Comparison of ENCODE assay signal across 8 mouse cellular contexts in the genomic region with DNA sequence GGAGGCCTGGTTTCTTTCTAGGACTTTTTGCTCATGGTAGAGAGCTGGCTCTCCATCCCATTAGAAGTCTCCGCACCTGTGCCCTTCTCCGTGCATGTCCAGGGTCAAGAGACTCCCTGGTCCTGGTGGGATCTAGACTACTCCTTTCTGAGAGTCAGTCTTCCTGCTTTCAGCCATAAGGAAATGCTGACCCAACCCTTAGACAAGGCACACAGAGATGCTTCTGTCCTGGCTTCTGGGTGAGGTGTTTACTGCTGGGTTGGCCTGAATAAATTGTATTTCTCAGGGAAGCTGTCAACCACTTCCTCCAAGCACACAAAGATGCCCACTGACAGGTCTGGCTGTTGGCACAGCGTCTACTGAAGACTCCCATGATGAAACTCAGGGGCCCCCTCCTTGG. TPM values are rescaled to one million over a fixed set of nuclear protein-coding genes. Genes with fewer than 3 reads are reported as not detected.
DNase-seq lines count a peak whose midpoint lies in the region; TF ChIP-seq lines count a peak whose summit lies in the region.

Gene St6galnac6, plus strand, starts transcription at position 301 of the 400 bp plus-strand sequence.

- TF ChIP-seq CTCF in layer of hippocampus, adult 2 months (conservative IDR thresholded peaks at IDR 0.05) = no peak

- H3K4me3 ChIP-seq in layer of hippocampus, adult 2 months = no peak within 1 kb of the TSS

- DNase-seq in layer of hippocampus, adult 2 months (ENCODE audit: low spot score in 2 of 2) = no peak
- DNase-seq in layer of hippocampus, adult 11-12 months (ENCODE audit: low spot score) = no peak
- no peak for DNase-seq in adrenal gland, postnatal 14 days
- DNase-seq in gastrocnemius, postnatal 25 days = no peak
- no peak for DNase-seq in layer of hippocampus, postnatal 36 days
- DNase-seq in right cerebral cortex, postnatal 10 days (ENCODE audit: low spot score in 2 of 2) = no peak
- no peak for DNase-seq in cerebellum, adult 18-20 months
- no peak for DNase-seq in spleen, adult 12 weeks (ENCODE audit: low spot score)

- no peak within 1 kb of the TSS for H3K27ac ChIP-seq in layer of hippocampus, adult 2 months

RNA-seq across cellular contexts. Expression of gene St6galnac6, which starts in this region (rescaled TPM):
- 100 to 1,000 TPM; 117 to 124 TPM for total RNA-seq in layer of hippocampus, adult 2 months (2021)
- total RNA-seq in adrenal gland, postnatal 14 days (2021) = 54.1 and 56.5 TPM in 2 replicates
- 10 to 100 TPM; 37.3 to 42.6 TPM for total RNA-seq in gastrocnemius, postnatal 25 days (2021)
- total RNA-seq in layer of hippocampus, postnatal 36 days (2021) = 100 to 1,000 TPM; 114 to 117 TPM
